Mouse (Mus musculus) intestine, embryonic 14.5 days (tissue): ENCODE measurements around the gene Pheta2. TPM values are rescaled to one million over a fixed set of nuclear protein-coding genes. Genes with fewer than 3 reads are reported as not detected.

Experiments used
- microRNA-seq: library from miRNA; unstranded; fragments of <30 nt; microRNA quantifications from one replicate; pipeline ENCODE4, GENCODE M21; 2016
- polyA plus RNA-seq: library from polyadenylated mRNA; unstranded; fragments of >200 nt; fragmentation: Nextera tagmentation; extraction: Ambion mirVana; gene quantifications from 2 replicates; pipeline ENCODE4 v1.2.1, GENCODE M21; 2014

Pheta2 gene
- polyA plus RNA-seq, 1 experiment from 2014 or later = 9.9 TPM

Small RNAs within 50 kb of the gene (microRNA-seq; reads per million reads assigned to microRNA genes)
- not detected for gene Mir7684

Other genes with a start within 250 kb of the Pheta2 start
- gene Ccdc134, start 211.0 kb upstream of the Pheta2 start, polyA plus RNA-seq = 14.2 and 15.3 TPM in 2 replicates
- gene Srebf2, start 191.8 kb upstream of the Pheta2 start, polyA plus RNA-seq = 136 and 144 TPM in 2 replicates
- gene Shisa8, start 126.1 kb upstream of the Pheta2 start, polyA plus RNA-seq = 0.15 TPM in 2 replicates
- 0.11 and 0.15 TPM in 2 replicates for gene Tnfrsf13c, start 114.6 kb upstream of the Pheta2 start, polyA plus RNA-seq
- 64.9 and 70.3 TPM in 2 replicates for gene Cenpm, start 94.2 kb upstream of the Pheta2 start, polyA plus RNA-seq
- 0.15 TPM in 1 of 2 replicates, not detected in the other for gene 1500009C09Rik, start 86.5 kb upstream of the Pheta2 start, polyA plus RNA-seq
- 16.0 and 18.3 TPM in 2 replicates for gene Sept3, start 64.0 kb upstream of the Pheta2 start, polyA plus RNA-seq
- 0.16 and 0.20 TPM in 2 replicates for gene Wbp2nl, start 40.0 kb upstream of the Pheta2 start, polyA plus RNA-seq
- 59.7 and 61.2 TPM in 2 replicates for gene Naga, start within 50 bp of the Pheta2 start, polyA plus RNA-seq
- gene Smdt1, start within 50 bp of the Pheta2 start, polyA plus RNA-seq = 260 and 272 TPM in 2 replicates
- 426 and 466 TPM in 2 replicates for gene Ndufa6, start 15.4 kb downstream of the Pheta2 start, polyA plus RNA-seq
- gene Cyp2d22, start 41.3 kb downstream of the Pheta2 start, polyA plus RNA-seq = 8.4 and 8.5 TPM in 2 replicates
- gene Cyp2d11, start 55.1 kb downstream of the Pheta2 start, polyA plus RNA-seq = not detected in 2 replicates
- not detected in 2 replicates for gene Cyp2d10, start 68.3 kb downstream of the Pheta2 start, polyA plus RNA-seq
- 0.12 TPM in 1 of 2 replicates, not detected in the other for gene Cyp2d9, start 94.5 kb downstream of the Pheta2 start, polyA plus RNA-seq
- gene Cyp2d12, start 216.1 kb downstream of the Pheta2 start, polyA plus RNA-seq = not detected in 2 replicates